Mouse (Mus musculus) liver, adult 2 months (tissue): ENCODE data around the gene Cc2d1a.

Experiments
- CTCF ChIP-seq: fragments of 200-500 bp; IDR thresholded peaks from 2 replicates; pipeline ENCODE4 v1.5.1; 2011; ENCODE audit warnings: low read depth, low read length, control low read depth
- POLR2A ChIP-seq: fragments of 200-500 bp; IDR thresholded peaks from 2 replicates; pipeline ENCODE4 v1.6.1; 2011; ENCODE audit warnings: low read length, control low read depth; ENCODE audit not compliant: insufficient read depth; ENCODE audit errors: extremely low read depth

GRCm38 (mm10) chr8:84192023-84192422, 44.3 kb upstream of the Cc2d1a start:
- TF ChIP-seq POLR2A, result no peak
- TF ChIP-seq CTCF, result no peak
